Mouse (Mus musculus): ENCODE results near the gene Epha3.

DNA sequence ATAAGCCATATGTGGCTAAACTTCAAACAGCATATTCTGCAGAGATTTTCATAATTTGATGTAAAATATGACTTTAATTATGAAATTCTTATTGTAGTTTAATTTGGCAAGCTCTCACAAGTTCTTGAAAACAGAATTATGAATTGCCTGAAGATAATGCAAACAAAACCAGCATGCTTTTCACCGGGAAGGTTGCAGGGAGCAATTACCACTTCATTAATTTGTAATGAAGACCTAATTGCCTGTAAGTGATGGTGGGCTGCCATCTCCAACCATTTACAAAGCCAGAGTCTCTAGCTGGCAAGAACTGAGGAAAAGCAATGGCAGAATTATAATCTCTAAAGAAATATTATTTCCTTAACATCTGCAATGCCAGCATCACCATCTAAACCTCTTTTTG, 86.2 kb downstream of the Epha3 start:
- TF ChIP-seq CTCF (IDR thresholded peaks at IDR 0.05) (no peak), EP300 (IDR thresholded peaks at IDR 0.05) (no peak)
